Mouse (Mus musculus): Measurements from ENCODE around the gene 9430015G10Rik. TPM values are rescaled to one million over a fixed set of nuclear protein-coding genes. Genes with fewer than 3 reads are reported as not detected.

The 9430015G10Rik gene
- polyA plus RNA-seq, 1 experiment: 8.3 TPM

DNA sequence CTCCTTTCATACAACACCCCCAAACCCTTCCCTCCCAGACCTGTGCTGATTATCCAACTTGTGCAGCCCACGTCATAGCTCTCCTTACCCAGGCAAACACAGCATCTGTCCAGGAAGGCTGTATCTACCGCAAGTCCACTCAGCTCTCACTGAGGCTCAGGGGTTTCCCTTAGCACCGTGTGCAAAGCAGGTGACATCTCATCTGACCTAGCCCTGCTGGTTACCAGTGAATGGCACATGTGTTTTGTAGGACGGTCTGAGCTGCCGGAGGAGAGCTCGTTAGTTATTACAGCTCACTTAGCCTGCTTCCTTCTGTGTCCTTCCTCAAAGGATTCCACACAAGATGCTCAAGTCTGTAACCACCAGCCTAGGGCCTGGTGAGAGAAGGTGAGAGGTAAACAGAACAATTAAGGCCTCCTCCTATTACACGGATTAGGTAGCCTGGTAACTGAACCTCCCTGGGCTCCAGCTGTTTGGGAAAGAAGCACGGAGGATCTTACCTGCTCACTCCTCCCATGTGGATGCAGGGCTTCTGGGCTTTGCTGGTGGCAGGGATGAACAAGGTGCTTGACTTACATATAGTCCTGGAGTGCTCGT, 11.9 kb upstream of the 9430015G10Rik start:
- no peaks in the 10 kb centered on the region for H3K27me3 ChIP-seq (ENCODE audit: control insufficient read depth, insufficient read depth, low read length)
- TF ChIP-seq POLR2A (IDR thresholded peaks at IDR 0.05; ENCODE audit: low read depth, low read length): no peak
- H3K36me3 ChIP-seq (ENCODE audit: control insufficient read depth, insufficient read depth, low read length): no peaks in the 10 kb centered on the region
- no peak overlapping the region for H3K27ac ChIP-seq (ENCODE audit: insufficient read depth, low read depth, low read length)
- WGBS: 83% methylated on average over 9 of the region's 9 CpGs
- no peak overlapping the region for H3K4me3 ChIP-seq (ENCODE audit: low read depth, low read length)
- peaks cover 16% of the 10 kb centered on the region; the same call in 1 of the 2 replicates for H3K4me1 ChIP-seq (ENCODE audit: control insufficient read depth, insufficient read depth, insufficient read length, low read length)

DNA sequence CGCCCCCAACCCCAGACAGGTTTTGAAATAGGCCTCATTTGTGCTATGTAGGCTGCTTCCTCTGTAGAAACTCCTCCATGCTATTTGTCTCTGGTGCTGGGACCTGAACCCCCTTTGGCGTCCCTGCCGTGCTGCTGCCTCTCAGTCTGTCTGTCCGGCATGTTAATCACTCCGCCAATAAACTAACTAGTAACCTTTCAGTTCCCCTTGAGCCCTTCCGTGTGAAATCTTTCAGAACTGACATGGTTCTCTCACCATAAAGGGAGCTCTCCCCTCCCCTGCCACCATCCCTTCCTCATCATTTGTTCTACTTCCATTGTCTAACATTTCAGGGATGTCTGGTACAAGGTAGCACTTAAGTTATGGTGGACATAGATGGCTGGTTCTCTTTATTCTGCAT, 10.4 kb upstream of the 9430015G10Rik start:
- H3K4me1 ChIP-seq (ENCODE audit: control insufficient read depth, insufficient read depth, insufficient read length, low read length): peaks cover 11% of the 10 kb centered on the region; the same call in 1 of the 2 replicates
- H3K27ac ChIP-seq (ENCODE audit: insufficient read depth, low read depth, low read length): no peak overlapping the region
- no peaks in the 10 kb centered on the region for H3K27me3 ChIP-seq (ENCODE audit: control insufficient read depth, insufficient read depth, low read length)
- no peak overlapping the region for H3K4me3 ChIP-seq (ENCODE audit: low read depth, low read length)
- WGBS: 78% methylated on average over 6 of the region's 6 CpGs
- H3K36me3 ChIP-seq (ENCODE audit: control insufficient read depth, insufficient read depth, low read length): no peaks in the 10 kb centered on the region
- TF ChIP-seq POLR2A (IDR thresholded peaks at IDR 0.05; ENCODE audit: low read depth, low read length) (no peak), CTCF (IDR thresholded peaks at IDR 0.05; ENCODE audit: extremely low read depth, insufficient read length, insufficient replicate concordance, low read depth, low read length) (no peak)

DNA sequence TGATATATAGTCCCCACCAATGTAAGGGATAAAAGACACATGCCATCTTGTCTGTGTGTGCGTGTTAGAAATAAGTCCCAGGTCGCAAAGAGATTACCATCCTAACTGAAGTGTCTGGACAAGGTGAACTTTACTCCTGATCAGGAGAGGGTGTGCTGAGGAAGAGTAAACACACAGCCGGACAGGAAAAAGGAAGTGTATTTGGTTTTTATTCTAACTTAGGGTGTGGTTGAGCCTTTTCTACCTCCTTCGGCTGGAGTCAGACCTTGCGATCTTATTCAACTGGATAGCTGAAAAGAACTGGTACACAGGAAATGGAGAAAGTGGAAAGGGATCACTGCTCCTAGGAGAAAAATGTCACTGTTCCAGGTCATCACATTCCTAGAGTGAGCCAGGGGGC, 9.3 kb upstream of the 9430015G10Rik start:
- H3K27me3 ChIP-seq (ENCODE audit: control insufficient read depth, insufficient read depth, low read length): no peaks in the 10 kb centered on the region
- no peak for TF ChIP-seq CTCF (IDR thresholded peaks at IDR 0.05; ENCODE audit: extremely low read depth, insufficient read length, insufficient replicate concordance, low read depth, low read length)
- TF ChIP-seq POLR2A (IDR thresholded peaks at IDR 0.05; ENCODE audit: low read depth, low read length): no peak
- no peak overlapping the region for H3K4me3 ChIP-seq (ENCODE audit: low read depth, low read length)
- H3K4me1 ChIP-seq (ENCODE audit: control insufficient read depth, insufficient read depth, insufficient read length, low read length): peaks cover 6% of the 10 kb centered on the region; the same call in 1 of the 2 replicates
- no peaks in the 10 kb centered on the region for H3K36me3 ChIP-seq (ENCODE audit: control insufficient read depth, insufficient read depth, low read length)
- 23% methylated on average over 5 of the region's 5 CpGs for WGBS
- H3K27ac ChIP-seq (ENCODE audit: insufficient read depth, low read depth, low read length): peak overlapping the region; percentile 90

DNA sequence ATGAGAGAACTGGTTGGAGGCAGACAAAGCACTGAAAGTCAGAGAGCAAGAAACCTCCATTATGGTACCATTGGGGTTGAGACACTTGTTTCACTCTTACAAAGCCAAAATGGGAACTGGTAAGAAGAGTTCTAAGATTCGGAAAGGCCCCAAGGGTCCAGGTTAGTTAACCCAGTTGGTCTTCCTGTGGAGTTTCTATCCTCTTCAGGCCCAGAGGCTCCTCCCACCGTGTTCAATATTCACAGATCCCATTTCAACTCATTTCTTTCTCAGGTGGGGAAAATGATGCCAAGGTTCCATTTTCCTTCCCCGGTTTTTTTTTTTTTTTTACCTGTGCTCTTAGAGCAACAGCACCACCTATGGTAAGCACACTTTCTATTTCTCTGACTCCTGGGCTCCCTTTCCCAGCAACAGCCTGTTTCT, 8.3 kb upstream of the 9430015G10Rik start:
- Histone ChIP-seq H3K27ac (ENCODE audit: insufficient read depth, low read depth, low read length) (peak overlapping the region; percentile 90), H3K27me3 (ENCODE audit: control insufficient read depth, insufficient read depth, low read length) (no peaks in the 10 kb centered on the region), H3K36me3 (ENCODE audit: control insufficient read depth, insufficient read depth, low read length) (no peaks in the 10 kb centered on the region), H3K4me1 (ENCODE audit: control insufficient read depth, insufficient read depth, insufficient read length, low read length) (peaks cover 6% of the 10 kb centered on the region; the same call in 1 of the 2 replicates), H3K4me3 (ENCODE audit: low read depth, low read length) (no peak overlapping the region)
- TF ChIP-seq POLR2A (IDR thresholded peaks at IDR 0.05; ENCODE audit: low read depth, low read length) (no peak), CTCF (IDR thresholded peaks at IDR 0.05; ENCODE audit: extremely low read depth, insufficient read length, insufficient replicate concordance, low read depth, low read length) (no peak)
- WGBS: 29% methylated on average over 3 of the region's 3 CpGs

DNA sequence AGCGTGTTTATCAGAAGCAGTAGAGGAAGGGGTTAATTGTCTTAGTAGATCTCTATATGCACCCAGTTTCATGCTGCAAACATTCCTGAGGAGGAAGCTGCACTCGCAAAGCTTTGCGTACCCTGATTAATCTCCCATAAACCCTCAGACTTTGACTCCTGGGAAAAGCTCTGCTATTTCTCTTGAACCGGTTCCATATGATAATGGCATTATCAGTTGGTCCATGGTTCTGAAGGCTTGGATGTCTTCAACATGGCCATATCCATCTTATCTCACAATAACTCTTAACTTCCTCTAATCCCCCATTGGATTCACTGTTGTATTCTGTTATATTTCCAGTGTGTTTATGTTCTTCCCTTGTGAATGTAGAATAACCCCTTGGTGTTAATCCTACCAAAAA, 6.4 kb upstream of the 9430015G10Rik start:
- no peak overlapping the region for H3K4me3 ChIP-seq (ENCODE audit: low read depth, low read length)
- no peaks in the 10 kb centered on the region for H3K36me3 ChIP-seq (ENCODE audit: control insufficient read depth, insufficient read depth, low read length)
- TF ChIP-seq POLR2A (IDR thresholded peaks at IDR 0.05; ENCODE audit: low read depth, low read length): no peak
- no peak for TF ChIP-seq CTCF (IDR thresholded peaks at IDR 0.05; ENCODE audit: extremely low read depth, insufficient read length, insufficient replicate concordance, low read depth, low read length)
- WGBS: 33% methylated on average over 4 of the region's 4 CpGs
- H3K4me1 ChIP-seq (ENCODE audit: control insufficient read depth, insufficient read depth, insufficient read length, low read length): peaks cover 6% of the 10 kb centered on the region; the same call in 1 of the 2 replicates
- H3K27ac ChIP-seq (ENCODE audit: insufficient read depth, low read depth, low read length): peak overlapping the region; percentile 60
- H3K27me3 ChIP-seq (ENCODE audit: control insufficient read depth, insufficient read depth, low read length): no peaks in the 10 kb centered on the region

DNA sequence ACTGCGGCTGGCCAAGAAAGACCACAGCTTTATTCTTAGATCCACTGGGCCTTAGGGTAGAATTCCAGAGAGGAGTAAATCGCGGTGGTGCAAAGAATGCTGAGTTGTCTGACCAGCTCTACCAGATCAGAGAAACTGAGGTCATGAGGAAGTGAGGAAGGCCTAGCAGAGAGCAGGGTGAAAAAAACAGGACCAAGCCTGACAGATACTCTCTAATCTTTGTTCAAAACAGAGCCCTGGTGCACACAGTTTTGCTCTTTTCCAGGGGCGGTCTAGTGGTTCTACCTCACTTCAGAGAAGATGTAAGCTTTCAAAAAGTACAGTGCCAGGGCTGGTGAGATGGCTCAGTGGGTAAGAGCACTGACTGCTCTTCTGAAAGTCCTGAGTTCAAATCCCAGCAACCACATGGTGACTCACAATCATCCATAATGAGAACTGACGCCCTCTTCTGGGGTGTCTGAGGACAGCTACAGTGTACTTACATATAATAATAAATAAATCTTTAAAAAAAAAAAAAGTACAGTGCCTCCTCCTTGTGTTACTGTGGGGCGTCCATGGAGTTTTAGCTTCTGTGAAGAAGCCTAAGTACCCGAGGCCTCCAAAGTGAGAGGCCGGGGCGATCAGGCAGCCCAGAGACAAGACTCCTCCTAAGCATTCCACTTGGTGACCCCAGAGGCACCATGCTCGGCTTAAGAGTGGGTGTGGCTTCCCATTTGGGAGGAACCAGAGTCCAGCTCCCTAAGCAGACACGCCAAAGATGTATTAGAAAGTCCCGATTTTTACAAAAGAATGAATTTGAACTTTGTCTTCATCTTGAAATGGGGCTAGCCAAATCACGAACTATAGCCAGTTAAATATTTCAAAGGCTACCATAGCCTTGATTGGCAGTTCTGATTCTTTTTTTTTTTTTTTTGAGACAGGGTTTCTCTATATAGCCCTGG, 906 bp upstream of the 9430015G10Rik start:
- peak overlapping the region; percentile 62 for H3K27ac ChIP-seq (ENCODE audit: insufficient read depth, low read depth, low read length)
- TF ChIP-seq CTCF (IDR thresholded peaks at IDR 0.05; ENCODE audit: extremely low read depth, insufficient read length, insufficient replicate concordance, low read depth, low read length): no peak; the same call in 1 of the 2 replicates
- no peak for TF ChIP-seq POLR2A (IDR thresholded peaks at IDR 0.05; ENCODE audit: low read depth, low read length)
- H3K36me3 ChIP-seq (ENCODE audit: control insufficient read depth, insufficient read depth, low read length): no peaks in the 10 kb centered on the region
- peak overlapping the region; percentile 75 for H3K4me3 ChIP-seq (ENCODE audit: low read depth, low read length)
- H3K4me1 ChIP-seq (ENCODE audit: control insufficient read depth, insufficient read depth, insufficient read length, low read length): no peaks in the 10 kb centered on the region
- WGBS: 11% methylated on average over 13 of the region's 13 CpGs
- no peaks in the 10 kb centered on the region for H3K27me3 ChIP-seq (ENCODE audit: control insufficient read depth, insufficient read depth, low read length)

DNA sequence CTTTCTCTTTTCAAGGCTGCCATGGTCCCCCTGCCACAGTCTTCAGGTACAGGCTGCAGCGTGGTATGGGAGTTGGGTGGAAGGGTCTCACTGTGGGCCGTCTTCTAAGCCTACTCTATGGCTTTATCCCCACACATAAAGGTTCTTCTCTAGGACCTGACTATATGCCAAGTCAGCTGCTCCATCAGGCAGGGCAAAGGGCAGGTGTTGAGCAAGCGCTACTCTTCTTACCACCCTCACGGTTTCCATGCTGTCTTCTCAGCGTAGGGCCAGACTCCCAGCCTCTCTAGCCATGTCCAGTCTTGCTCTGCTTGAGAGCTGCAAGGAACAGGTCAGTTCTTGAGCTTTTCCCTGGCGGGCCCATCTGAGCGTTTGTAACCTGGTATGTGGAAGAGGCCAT, 14.3 kb downstream of the 9430015G10Rik start:
- Histone ChIP-seq H3K27me3 (ENCODE audit: control insufficient read depth, insufficient read depth, low read length) (no peaks in the 10 kb centered on the region), H3K27ac (ENCODE audit: insufficient read depth, low read depth, low read length) (no peak overlapping the region), H3K36me3 (ENCODE audit: control insufficient read depth, insufficient read depth, low read length) (peaks cover 19% of the 10 kb centered on the region), H3K4me3 (ENCODE audit: low read depth, low read length) (no peak overlapping the region), H3K4me1 (ENCODE audit: control insufficient read depth, insufficient read depth, insufficient read length, low read length) (peaks cover 5% of the 10 kb centered on the region; the same call in 1 of the 2 replicates)
- 77% methylated on average over 7 of the region's 7 CpGs for WGBS
- TF ChIP-seq CTCF (IDR thresholded peaks at IDR 0.05; ENCODE audit: extremely low read depth, insufficient read length, insufficient replicate concordance, low read depth, low read length): no peak

All from small intestine, adult 2 months (tissue).